Mouse (Mus musculus) heart, adult 2 months (tissue): ENCODE results near the gene Pxn.

ENCODE experiments used
- CTCF ChIP-seq: fragments of 200-600 bp; IDR thresholded peaks from 2 replicates; pipeline ENCODE4 v1.8.1; 2022; ENCODE audit warnings: antibody characterized with exemption, mild to moderate bottlenecking, moderate library complexity
- EP300 ChIP-seq: fragments of 200-500 bp; IDR thresholded peaks from 2 replicates; pipeline ENCODE4 v1.6.1; 2011; ENCODE audit warnings: low read depth, low read length, control low read depth; ENCODE audit not compliant: insufficient read depth
- POLR2A ChIP-seq: fragments of 200-500 bp; IDR thresholded peaks from 2 replicates; pipeline ENCODE4 v1.6.1; 2011; ENCODE audit warnings: mild to moderate bottlenecking, low read depth, low read length, control low read depth; ENCODE audit not compliant: insufficient read depth

DNA sequence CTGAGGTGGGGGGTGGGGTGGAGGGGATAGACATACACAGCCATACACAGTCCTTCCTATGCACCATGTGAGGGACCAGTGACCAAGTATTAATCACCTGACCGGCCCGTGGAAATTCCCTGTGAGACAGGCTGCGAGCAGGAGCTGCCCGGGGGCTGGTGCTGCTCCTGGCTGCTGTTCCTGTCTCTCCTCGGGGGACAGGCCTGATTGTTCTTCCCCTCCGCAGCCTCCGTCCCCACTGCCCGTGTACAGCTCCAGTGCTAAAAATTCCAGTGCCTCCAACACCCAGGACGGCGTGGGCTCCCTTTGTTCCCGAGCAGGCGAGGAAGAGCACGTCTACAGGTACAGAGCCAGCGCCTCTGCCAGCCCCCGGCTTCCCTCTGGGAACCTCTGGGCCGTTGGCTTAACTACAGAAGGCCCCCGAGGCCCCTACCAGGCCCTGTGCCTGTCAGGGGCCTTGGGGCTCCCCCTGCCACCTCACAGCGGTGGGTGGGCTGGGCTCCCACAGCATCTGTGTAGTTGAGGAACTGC is 38.2 kb downstream of the Pxn start:
- TF ChIP-seq EP300 (no peak), CTCF (no peak), POLR2A (no peak)
